Mouse (Mus musculus) adrenal gland, adult 18-20 months (tissue): ENCODE data around the gene Ppp1r14b. TPM values are rescaled to one million over a fixed set of nuclear protein-coding genes. Genes with fewer than 3 reads are reported as not detected.
"Not testable (repeated sequence)": the region's sequence is repeated elsewhere in the genome, so short reads cannot be mapped to it uniquely, and the experiment has no call there.

Source experiments
- DNase-seq, 2 experiments: peaks; one replicate each; pipeline ENCODE4 v3.0.0; 2021 to 2022; ENCODE audit warnings: low spot score in 2 of 2
- total RNA-seq, 2 experiments: library from RNA; stranded (reverse); gene quantifications; 1 replicate in 1 of 2; 2 replicates in 1 of 2; pipeline ENCODE4 v1.2.3; 2021

The Ppp1r14b gene
- total RNA-seq, 2 experiments from 2014 or later, result 160 to 199 TPM

- no peak for DNase-seq
These were observed 1.1 kb upstream of the Ppp1r14b start for GRCm38 (mm10) chr19:6973581-6974190.

GRCm38 (mm10) chr19:6975537-6976521 lies 1.1 kb downstream of the Ppp1r14b start, which contains the start of gene Plcb3:
Gene Plcb3, minus strand, starts transcription at chr19:6976470.
- peak; percentile 51 to 52 for DNase-seq

- no peak for DNase-seq
These were observed 3.2 kb downstream of the Ppp1r14b start for GRCm38 (mm10) chr19:6977759-6978638.

- DNase-seq, result no peak
These were observed 3.8 kb downstream of the Ppp1r14b start for GRCm38 (mm10) chr19:6978639-6978974.

- peak; percentile 46 to 50 for DNase-seq
These were observed 4.3 kb downstream of the Ppp1r14b start for GRCm38 (mm10) chr19:6979001-6979479.

- DNase-seq, result peak; percentile 99
These were observed 5.0 kb downstream of the Ppp1r14b start for GRCm38 (mm10) chr19:6979486-6980380.

GRCm38 (mm10) chr19:6980381-6981093 lies 5.8 kb downstream of the Ppp1r14b start, which contains the start of gene Fkbp2:
Gene Fkbp2, minus strand, starts transcription at chr19:6980501.
- DNase-seq, result peak; percentile 96 to 97

- DNase-seq, result no peak
These were observed 6.7 kb downstream of the Ppp1r14b start for GRCm38 (mm10) chr19:6981465-6981864.

- DNase-seq, result no peak
These were observed 8.9 kb downstream of the Ppp1r14b start for GRCm38 (mm10) chr19:6983621-6984020.

GRCm38 (mm10) chr19:6985300-6985699 lies 10.5 kb downstream of the Ppp1r14b start:
- DNase-seq, result no peak

- no peak for DNase-seq
These were observed 11.4 kb downstream of the Ppp1r14b start for GRCm38 (mm10) chr19:6985951-6986708.

GRCm38 (mm10) chr19:6987061-6987903 lies 12.5 kb downstream of the Ppp1r14b start, which contains the start of gene Vegfb:
Gene Vegfb, minus strand, starts transcription at chr19:6987651.
- DNase-seq, result peak; percentile 75 to 79

GRCm38 (mm10) chr19:6987904-6988285 lies 13.1 kb downstream of the Ppp1r14b start:
- DNase-seq, result no peak

GRCm38 (mm10) chr19:6989251-6989650 lies 14.5 kb downstream of the Ppp1r14b start:
- no peak for DNase-seq

- no peak for DNase-seq
These were observed 15.9 kb downstream of the Ppp1r14b start for GRCm38 (mm10) chr19:6990712-6991111.

GRCm38 (mm10) chr19:6991166-6991565 lies 16.4 kb downstream of the Ppp1r14b start:
- DNase-seq, result not testable (repeated sequence)
